Mouse (Mus musculus): ENCODE data around the gene Fam71b.

GRCm38 (mm10) chr11:46395698-46396097, 661 bp upstream of the Fam71b start:
- TF ChIP-seq CTCF (IDR thresholded peaks at IDR 0.05; ENCODE audit: control insufficient read depth, insufficient read depth, insufficient replicate concordance, low read depth, low read length) (no peak), POLR2A (IDR thresholded peaks at IDR 0.05; ENCODE audit: control insufficient read depth, low read depth, low read length) (no peak)

All from testis, adult 2 months (tissue).